Comparison of ENCODE assay signal across 9 mouse cellular contexts in the genomic region with DNA sequence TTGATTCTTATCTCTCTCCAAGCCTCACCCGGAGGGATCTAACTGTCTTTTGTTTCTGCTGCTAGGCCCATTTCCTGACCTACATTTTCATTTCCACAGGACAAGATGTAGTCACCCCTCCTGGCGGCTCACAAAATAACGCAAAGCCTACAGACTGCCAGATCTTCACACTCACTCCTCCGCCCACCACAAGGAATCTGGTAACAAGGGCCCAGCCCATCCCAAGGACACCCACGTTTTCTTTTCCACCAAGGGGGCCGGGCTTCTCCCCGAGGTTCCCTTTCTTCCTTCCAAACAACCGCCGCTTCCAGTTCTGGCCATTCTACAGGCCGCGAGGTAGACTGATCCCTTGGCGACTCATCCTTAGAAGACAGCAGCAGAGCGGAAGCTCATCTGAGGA. TPM values are rescaled to one million over a fixed set of nuclear protein-coding genes. Genes with fewer than 3 reads are reported as not detected.
A peak's percentile ranks its signal among the peaks of the same experiment; 100 is the strongest.
DNase-seq lines count a peak whose midpoint lies in the region; ATAC-seq lines count a peak whose summit lies in the region.
"Had no signal": no experiment of that assay in that cellular context is flagged by ENCODE, and none has a peak within 500 bp of the region (broad histone marks: within the 10 kb centered on the region; RNA-seq: fewer than 3 reads in every experiment).

No protein-coding gene starts in this region.

- no peak for ATAC-seq in erythroblast, adult 5-6 weeks (replicated peaks; ENCODE audit: low FRiP score, poor library complexity, severe bottlenecking)

- intact Hi-C loops in heart, postnatal 25 days (cut with DNase I): no loop called here
- intact Hi-C loops in left cerebral cortex, postnatal 25 days (cut with DNase I): loop anchor here (1.0 kb wide), 1 partner anchor 31 kb away; a partner anchor contains a TSS

- peak; percentile 89 for DNase-seq in heart, adult 11 months
- DNase-seq in heart, postnatal 25 days (ENCODE audit: low spot score): no peak
- peak; percentile 82 for DNase-seq in ES-CJ7 (ENCODE audit: low read depth, low spot score)
- peak; percentile 60 to 61 for DNase-seq in frontal cortex, postnatal 36 days (ENCODE audit: low spot score in 2 of 2)
- peak; percentile 34 to 88 for DNase-seq in left cerebral cortex, postnatal 25 days (ENCODE audit: low spot score in 2 of 2)
- DNase-seq in thymus, postnatal 4 days: no peak
- no peak for DNase-seq in cerebellum, postnatal 36 days
- DNase-seq: cerebellum, adult 2 months had no signal

RNA-seq across cellular contexts. Expression of a gene that starts 7.3 kb away (rescaled TPM):
- not detected for total RNA-seq in heart, postnatal 25 days (2021)
- total RNA-seq in left cerebral cortex, postnatal 25 days (2021): not detected
- not detected in 2 replicates for total RNA-seq in erythroblast, adult 5-6 weeks (2015; ENCODE audit: low replicate concordance)
- not detected in 2 replicates for total RNA-seq in erythroblast, adult 5-6 weeks (2017; ENCODE audit: low replicate concordance)

RNA-seq across cellular contexts. Expression of a gene that starts 31.7 kb away (rescaled TPM):
- total RNA-seq in heart, postnatal 25 days (2021): 10 to 100 TPM; 28.2 to 32.4 TPM
- total RNA-seq in left cerebral cortex, postnatal 25 days (2021): 10 to 100 TPM; 37.4 to 37.7 TPM
- total RNA-seq in erythroblast, adult 5-6 weeks (2015; ENCODE audit: low replicate concordance): 23.8 and 40.7 TPM in 2 replicates
- 14.4 and 26.2 TPM in 2 replicates for total RNA-seq in erythroblast, adult 5-6 weeks (2017; ENCODE audit: low replicate concordance)

RNA-seq across cellular contexts. Expression of a gene that starts 49.1 kb away (rescaled TPM):
- total RNA-seq in heart, postnatal 25 days (2021): 1 to 10 TPM; 3.6 to 4.4 TPM
- 10 to 100 TPM; 38.6 to 40.9 TPM for total RNA-seq in left cerebral cortex, postnatal 25 days (2021)
- total RNA-seq in erythroblast, adult 5-6 weeks (2015; ENCODE audit: low replicate concordance): 0.21 TPM in 1 of 2 replicates, not detected in the other
- 0.14 and 0.68 TPM in 2 replicates for total RNA-seq in erythroblast, adult 5-6 weeks (2017; ENCODE audit: low replicate concordance)

Comparison
In these comparisons a context has a peak if more than half of its experiments do, and no peak if none do; other contexts are left out.
1. DNase-seq: peak in heart, adult 11 months (single experiment), ES-CJ7 (single experiment), frontal cortex, postnatal 36 days (2 of 2) and left cerebral cortex, postnatal 25 days (2 of 2); none in heart, postnatal 25 days (single experiment), thymus, postnatal 4 days (single experiment) and cerebellum, postnatal 36 days (0 of 2).
2. RNA of a gene that starts 49.1 kb away (total RNA-seq): 38.6 to 40.9 TPM in left cerebral cortex, postnatal 25 days; 3.6 to 4.4 TPM in heart, postnatal 25 days and 0.14 to 0.68 TPM in erythroblast, adult 5-6 weeks; every median in the first group is over 4 times any median in the second.